Mouse (Mus musculus): ENCODE data around the gene Ier5l. TPM values are rescaled to one million over a fixed set of nuclear protein-coding genes. Genes with fewer than 3 reads are reported as not detected.

Ier5l gene
- total RNA-seq, 2 experiments from 2014 or later, result 0.97 to 1.1 TPM

- Histone ChIP-seq H3K27ac (peak overlapping the region; percentile 98), H3K4me3 (peak overlapping the region; percentile 31)
- DNase-seq, result no peak
- intact Hi-C loops (cut with DNase I), result no loop called here
- no peak for TF ChIP-seq CTCF (IDR thresholded peaks at IDR 0.05)
These were observed 28.7 kb downstream of the Ier5l start for GRCm38 (mm10) chr2:30445312-30445711.

- intact Hi-C loops (cut with DNase I), result no loop called here
- Histone ChIP-seq H3K27ac (peak overlapping the region; percentile 98), H3K4me3 (peak overlapping the region; percentile 76)
- DNase-seq, result no peak
- TF ChIP-seq CTCF (IDR thresholded peaks at IDR 0.05), result no peak
These were observed 29.6 kb downstream of the Ier5l start for GRCm38 (mm10) chr2:30444450-30444849.

- H3K4me3 ChIP-seq, result peak overlapping the region; percentile 76
- TF ChIP-seq CTCF (IDR thresholded peaks at IDR 0.05), result no peak
- DNase-seq, result no peak
- intact Hi-C loops (cut with DNase I), result no loop called here
- H3K27ac ChIP-seq, result peak overlapping the region; percentile 98
These were observed 30.0 kb downstream of the Ier5l start for GRCm38 (mm10) chr2:30444006-30444405.

- intact Hi-C loops (cut with DNase I), result no loop called here
- no peak for TF ChIP-seq CTCF (IDR thresholded peaks at IDR 0.05)
- H3K27ac ChIP-seq, result peak overlapping the region; percentile 98
- DNase-seq, result no peak
- peak overlapping the region; percentile 76 for H3K4me3 ChIP-seq
These were observed 30.7 kb downstream of the Ier5l start for GRCm38 (mm10) chr2:30443281-30443680.

GRCm38 (mm10) chr2:30442498-30442890, 31.5 kb downstream of the Ier5l start:
- intact Hi-C loops (cut with DNase I), result no loop called here
- Histone ChIP-seq H3K4me3 (peak overlapping the region; percentile 76), H3K27ac (peak overlapping the region; percentile 98)
- TF ChIP-seq CTCF (IDR thresholded peaks at IDR 0.05), result no peak
- DNase-seq, result peak; percentile 55

GRCm38 (mm10) chr2:30441518-30442497, 32.2 kb downstream of the Ier5l start:
- intact Hi-C loops (cut with DNase I), result loop anchor here (2.0 kb wide), 1 partner anchor 153 kb away; the partner anchor contains the start of gene Cstad
- H3K27ac ChIP-seq, result peak overlapping the region; percentile 98
- H3K4me3 ChIP-seq, result peak overlapping the region; percentile 76
- DNase-seq, result peak; percentile 88
- no peak for TF ChIP-seq CTCF (IDR thresholded peaks at IDR 0.05)

- peak; percentile 89 for TF ChIP-seq CTCF (IDR thresholded peaks at IDR 0.05)
- H3K4me3 ChIP-seq, result peak overlapping the region; percentile 76
- peak; percentile 75 for DNase-seq
- intact Hi-C loops (cut with DNase I), result loop anchor here (1.0 to 2.0 kb wide), 3 partner anchors 29 to 154 kb away; partner anchors contain the start of genes Cstad and Ier5l
- peak overlapping the region; percentile 98 for H3K27ac ChIP-seq
These were observed 33.1 kb downstream of the Ier5l start for GRCm38 (mm10) chr2:30440701-30441517.

GRCm38 (mm10) chr2:30440211-30440700, 33.8 kb downstream of the Ier5l start:
- Histone ChIP-seq H3K4me3 (peak overlapping the region; percentile 76; the same call in 1 of the 2 replicates), H3K27ac (peak overlapping the region; percentile 98)
- DNase-seq, result no peak
- no peak for TF ChIP-seq CTCF (IDR thresholded peaks at IDR 0.05)
- intact Hi-C loops (cut with DNase I), result loop anchor here (1.0 to 2.0 kb wide), 3 partner anchors 30 to 155 kb away; partner anchors contain the start of genes Cstad and Ier5l

- intact Hi-C loops (cut with DNase I), result loop anchor here (1.0 to 5.0 kb wide), 4 partner anchors 31 to 493 kb away; partner anchors contain the start of genes Cstad and Ier5l
- no peak for TF ChIP-seq CTCF (IDR thresholded peaks at IDR 0.05)
- Histone ChIP-seq H3K27ac (peak overlapping the region; percentile 98), H3K4me3 (no peak overlapping the region)
- DNase-seq, result no peak
These were observed 34.4 kb downstream of the Ier5l start for GRCm38 (mm10) chr2:30439631-30440030.

- DNase-seq, result no peak
- TF ChIP-seq CTCF (IDR thresholded peaks at IDR 0.05), result no peak
- Histone ChIP-seq H3K27ac (no peak overlapping the region), H3K4me3 (no peak overlapping the region)
- intact Hi-C loops (cut with DNase I), result loop anchor here (5.0 kb wide), 1 partner anchor 495 kb away; no protein-coding TSS in a partner anchor
These were observed 36.2 kb downstream of the Ier5l start for GRCm38 (mm10) chr2:30437791-30438190.

GRCm38 (mm10) chr2:30436809-30437208, 37.2 kb downstream of the Ier5l start:
- Histone ChIP-seq H3K4me3 (no peak overlapping the region), H3K27ac (no peak overlapping the region; the same call in 1 of the 2 replicates)
- DNase-seq, result no peak
- TF ChIP-seq CTCF (IDR thresholded peaks at IDR 0.05), result no peak
- intact Hi-C loops (cut with DNase I), result loop anchor here (1.0 to 5.0 kb wide), 2 partner anchors 357 to 495 kb away; no protein-coding TSS in a partner anchor

GRCm38 (mm10) chr2:30436156-30436545, 37.9 kb downstream of the Ier5l start:
- Histone ChIP-seq H3K27ac (peak overlapping the region; percentile 39; the same call in 1 of the 2 replicates), H3K4me3 (no peak overlapping the region)
- DNase-seq, result peak; percentile 67
- TF ChIP-seq CTCF (IDR thresholded peaks at IDR 0.05), result no peak; the same call in 1 of the 2 replicates
- intact Hi-C loops (cut with DNase I), result loop anchor here (1.0 to 5.0 kb wide), 2 partner anchors 358 to 496 kb away; no protein-coding TSS in a partner anchor

All from gastrocnemius, adult 2 months (tissue).